Mouse (Mus musculus) gastrocnemius, postnatal 36 days (tissue): ENCODE results near the gene Ppfia3. TPM values are rescaled to one million over a fixed set of nuclear protein-coding genes. Genes with fewer than 3 reads are reported as not detected.

Experiments
- DNase-seq, 2 experiments: peaks; one replicate each; pipeline ENCODE4 v3.0.0; 2022
- intact Hi-C: fragments of 180-260 bp; cut with DNase I; formaldehyde crosslinking; loops from one replicate; pipeline ENCODE4 v1.15.1; 2025
- total RNA-seq, 2 experiments: library from RNA; stranded (reverse); gene quantifications; 2 replicates each; pipeline ENCODE4 v1.2.3; 2021

Gene Ppfia3
- total RNA-seq, 2 experiments from 2014 or later = 0.07 to 0.08 TPM

- no peak for DNase-seq
- intact Hi-C loops = no loop called here
These were observed 10.7 kb downstream of the Ppfia3 start for GRCm38 (mm10) chr7:45356087-45356486.

DNA sequence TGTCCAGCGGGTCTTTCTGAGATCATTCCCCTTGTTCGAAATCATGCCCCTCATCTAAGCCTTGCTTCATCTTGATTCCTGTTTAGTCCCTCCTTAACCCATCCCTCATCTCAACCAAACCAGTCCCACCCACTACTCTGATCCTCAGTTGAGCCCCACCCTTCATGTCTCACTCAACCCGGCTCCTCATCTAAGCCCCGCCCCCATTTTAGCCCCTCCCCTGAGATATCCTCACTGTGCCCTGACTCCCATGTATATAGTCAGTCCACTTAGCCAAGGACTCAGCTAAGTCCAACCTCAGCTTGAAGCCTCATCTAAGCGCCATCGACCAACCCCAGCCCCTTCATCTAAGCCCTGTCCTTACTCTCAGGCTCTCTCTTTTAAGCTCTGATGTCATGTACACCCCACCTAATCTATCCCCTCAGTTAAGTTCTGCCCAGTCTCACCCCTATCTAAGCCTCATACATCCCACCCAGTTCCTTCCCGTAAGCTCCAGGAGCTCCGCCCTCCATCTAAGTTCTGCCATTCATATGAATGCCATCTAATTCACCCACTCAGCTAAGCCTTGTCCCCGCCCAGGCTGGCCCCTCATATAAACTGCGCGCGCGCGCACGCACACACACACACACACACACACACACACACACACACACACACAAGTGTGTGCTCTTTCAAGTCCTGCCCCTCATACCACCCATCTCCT lies 11.3 kb downstream of the Ppfia3 start:
- intact Hi-C loops = no loop called here
- no peak for DNase-seq

GRCm38 (mm10) chr7:45353041-45353440 lies 13.8 kb downstream of the Ppfia3 start:
- intact Hi-C loops = no loop called here
- DNase-seq = no peak

GRCm38 (mm10) chr7:45346905-45347304 lies 19.9 kb downstream of the Ppfia3 start:
- intact Hi-C loops = no loop called here
- DNase-seq = no peak

- intact Hi-C loops = loop anchor here (2.0 kb wide), 1 partner anchor 33 kb away; no protein-coding TSS in a partner anchor
- no peak for DNase-seq
These were observed 23.3 kb downstream of the Ppfia3 start for GRCm38 (mm10) chr7:45343543-45343942.

DNA sequence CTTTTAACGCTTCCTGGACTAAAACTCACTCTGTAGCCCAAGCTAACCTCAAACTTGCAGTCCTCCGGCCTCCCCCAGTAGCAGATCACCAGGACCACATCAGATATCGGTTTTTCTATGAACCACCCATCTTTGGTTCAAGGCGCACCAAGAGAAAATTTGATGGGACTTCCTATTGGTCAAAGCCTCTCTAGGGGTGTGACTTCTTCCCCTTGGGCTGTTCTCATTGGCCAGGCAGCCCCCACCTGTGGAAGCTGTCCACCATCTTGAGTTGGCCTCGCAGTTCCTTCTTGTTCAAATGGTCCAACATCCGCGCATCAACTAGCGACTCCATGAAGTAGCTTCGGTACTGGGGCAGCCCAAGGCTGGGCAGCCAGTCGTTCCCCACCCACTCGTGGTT lies 24.7 kb downstream of the Ppfia3 start:
- intact Hi-C loops = loop anchor here (2.0 kb wide), 1 partner anchor 31 kb away; no protein-coding TSS in a partner anchor
- DNase-seq = no peak

- DNase-seq = peak; percentile 62 to 72
- intact Hi-C loops = no loop called here
These were observed 25.5 kb downstream of the Ppfia3 start for GRCm38 (mm10) chr7:45341303-45341702.

- intact Hi-C loops = no loop called here
- no peak for DNase-seq
These were observed 26.1 kb downstream of the Ppfia3 start for GRCm38 (mm10) chr7:45340669-45341068.

DNA sequence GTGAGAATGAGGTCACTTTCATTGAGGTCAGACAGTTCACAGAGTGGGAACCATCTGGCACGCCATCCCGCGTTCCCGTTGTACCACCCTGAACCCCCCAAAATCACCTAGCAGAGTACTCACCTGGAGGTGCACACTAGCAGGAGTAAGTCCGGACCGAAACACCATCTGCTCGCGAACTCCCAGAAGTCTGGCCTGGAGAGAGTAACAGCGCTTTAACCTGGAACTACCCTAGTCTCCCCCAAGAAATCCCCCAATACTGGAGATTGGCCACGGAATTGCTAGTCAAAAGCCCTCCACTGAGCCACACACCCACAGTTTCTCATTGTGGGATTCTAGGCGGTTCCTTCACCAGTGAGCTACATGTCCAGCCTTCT lies 26.8 kb downstream of the Ppfia3 start:
- no peak for DNase-seq
- intact Hi-C loops = no loop called here

DNA sequence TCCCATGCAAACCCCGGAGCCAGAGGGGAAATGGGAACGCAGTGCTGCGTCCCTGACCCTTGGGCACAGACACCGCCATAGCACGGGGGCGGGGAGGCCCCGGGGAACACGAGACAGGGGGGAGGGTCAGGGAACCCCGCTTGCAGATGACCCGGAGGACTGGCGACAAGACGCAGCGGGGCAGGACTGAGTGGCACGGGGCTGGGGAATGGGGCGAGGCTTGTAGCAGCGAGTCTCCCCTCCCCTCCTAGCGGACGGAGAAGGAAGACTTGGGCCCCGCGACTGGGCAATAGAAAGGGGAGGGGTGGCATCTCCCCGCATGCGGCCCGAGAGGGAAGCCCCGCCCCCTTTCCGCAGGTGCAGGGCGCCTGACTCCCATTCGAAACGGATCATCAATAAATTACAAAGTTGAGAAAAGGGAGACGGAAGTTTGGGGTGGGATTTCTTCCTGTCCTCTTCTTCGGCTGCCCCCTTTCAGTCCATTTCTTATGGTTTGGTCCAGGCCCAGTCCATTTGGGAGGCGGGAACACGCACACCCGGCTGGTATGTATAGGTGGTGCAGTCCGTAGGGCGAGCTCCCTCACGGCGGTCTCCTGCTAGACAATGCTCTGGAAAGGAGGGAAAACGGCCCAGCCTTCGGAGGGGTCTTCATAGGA lies 27.3 kb downstream of the Ppfia3 start:
- DNase-seq = peak in 1 of 2 experiments; percentile 43
- intact Hi-C loops = no loop called here

GRCm38 (mm10) chr7:45338161-45338911 lies 28.5 kb downstream of the Ppfia3 start:
- no peak for DNase-seq
- intact Hi-C loops = no loop called here

- no peak for DNase-seq
- intact Hi-C loops = no loop called here
These were observed 29.4 kb downstream of the Ppfia3 start for GRCm38 (mm10) chr7:45337469-45337868.

GRCm38 (mm10) chr7:45336319-45336718 lies 30.5 kb downstream of the Ppfia3 start:
- intact Hi-C loops = no loop called here

GRCm38 (mm10) chr7:45335056-45335455 lies 31.8 kb downstream of the Ppfia3 start, which contains the start of gene Hrc:
TSS of gene Hrc (plus strand) at chr7:45335290.
- DNase-seq = peak; percentile 25 to 50
- intact Hi-C loops = no loop called here

More at GRCm38 (mm10) chr7:45336319-45336718, 30.5 kb downstream of the Ppfia3 start:
- DNase-seq = no peak

DNA sequence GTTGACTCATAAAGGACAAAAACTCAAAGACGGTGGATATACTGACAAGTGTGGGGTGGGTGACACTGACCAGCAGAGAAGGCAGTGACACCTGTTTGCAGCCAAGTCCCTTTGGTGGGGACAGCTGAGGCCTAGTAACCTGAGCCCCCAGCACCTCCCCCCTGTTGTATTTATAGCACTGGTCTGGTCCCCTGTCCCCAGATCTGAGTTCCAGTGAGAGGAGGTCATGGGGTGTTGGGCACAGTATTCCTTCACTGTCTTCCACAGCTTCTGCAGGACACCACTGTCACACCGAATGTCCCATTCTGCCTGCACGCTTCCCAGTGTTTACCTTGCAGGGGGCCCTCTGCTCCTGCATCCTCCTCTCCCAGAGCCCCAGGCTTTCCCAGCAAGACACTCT lies 32.2 kb downstream of the Ppfia3 start:
- intact Hi-C loops = no loop called here
- DNase-seq = peak; percentile 37 to 44

GRCm38 (mm10) chr7:45333431-45333982 lies 33.3 kb downstream of the Ppfia3 start, which contains the start of gene Trpm4:
TSS of gene Trpm4 (minus strand) at chr7:45333780.
- peak; percentile 83 to 88 for DNase-seq
- intact Hi-C loops = no loop called here

DNA sequence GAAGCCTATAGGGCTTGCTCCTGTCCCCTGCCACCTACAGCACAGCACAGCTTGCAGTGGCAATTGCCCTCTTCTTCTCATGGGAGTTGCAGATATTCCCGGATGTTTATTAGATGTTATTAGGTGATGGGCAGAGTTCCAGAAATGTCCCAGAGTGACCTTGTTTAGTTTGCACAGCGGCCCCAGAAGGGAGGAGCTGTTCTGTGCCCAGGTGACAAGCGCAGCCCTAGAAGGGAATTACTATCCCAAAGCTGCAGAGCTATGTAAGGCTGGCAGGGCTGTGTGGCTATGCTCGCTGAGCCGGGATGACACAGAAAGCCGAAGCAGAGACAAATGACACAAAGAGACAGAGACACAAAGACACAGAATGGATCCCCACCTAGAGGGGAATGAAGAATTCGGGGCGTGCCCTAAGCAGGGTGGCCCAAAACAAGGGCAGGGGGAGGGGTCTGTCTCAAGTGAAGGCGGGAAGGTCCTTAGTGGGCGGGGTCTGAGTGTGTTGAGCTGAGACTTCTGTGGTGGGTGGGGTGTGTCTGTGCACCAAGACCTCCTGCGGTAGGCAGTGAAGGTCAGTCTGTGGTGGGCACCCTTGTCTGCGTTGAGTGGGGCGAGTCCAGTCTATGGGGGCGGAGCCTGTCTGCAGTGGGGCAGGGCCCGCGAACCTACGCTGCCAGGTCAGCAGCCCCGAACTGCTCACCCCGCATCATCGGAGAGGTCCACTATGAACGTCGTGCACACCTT lies 34.0 kb downstream of the Ppfia3 start:
- intact Hi-C loops = no loop called here
- DNase-seq = no peak

- no peak for DNase-seq
- intact Hi-C loops = no loop called here
These were observed 35.3 kb downstream of the Ppfia3 start for GRCm38 (mm10) chr7:45331502-45331901.

- DNase-seq = no peak
- intact Hi-C loops = no loop called here
These were observed 37.9 kb downstream of the Ppfia3 start for GRCm38 (mm10) chr7:45328841-45329475.

DNA sequence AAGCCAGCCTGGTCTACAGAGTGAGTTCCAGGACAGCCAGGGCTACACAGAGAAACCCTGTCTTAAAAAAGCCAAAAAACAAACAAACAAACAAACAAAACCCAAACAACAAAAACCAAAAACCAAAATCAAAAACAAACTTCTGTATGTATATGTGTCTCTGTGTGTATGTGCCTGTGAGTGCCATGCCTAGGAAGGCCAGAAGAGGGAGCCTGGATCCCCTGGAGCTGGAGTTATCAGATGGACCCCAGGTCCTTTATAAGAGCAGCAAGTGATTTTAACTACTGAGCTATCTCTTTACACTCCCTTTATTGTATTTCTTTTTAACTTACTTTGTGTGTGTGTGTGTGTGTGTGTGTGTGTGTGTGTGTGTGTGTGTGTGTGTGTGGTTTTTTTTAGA lies 41.0 kb downstream of the Ppfia3 start:
- no peak for DNase-seq
- intact Hi-C loops = no loop called here
